Mouse (Mus musculus) kidney, adult 10 weeks (tissue): ENCODE measurements around the gene Dnajc8. TPM values are rescaled to one million over a fixed set of nuclear protein-coding genes. Genes with fewer than 3 reads are reported as not detected.

Experiments
- polyA plus RNA-seq: library from polyadenylated mRNA; stranded (reverse); fragments of 350-450 nt; fragmentation: Illumina TruSeq; extraction: RNeasy Lipid Tissue Mini Kit (QIAGEN cat#74804); gene quantifications from one replicate; pipeline ENCODE4 v1.2.3, GENCODE M21; 2014; ENCODE audit warnings: low read depth, low replicate concordance

Dnajc8 gene
- polyA plus RNA-seq, result 199 TPM

DNA sequence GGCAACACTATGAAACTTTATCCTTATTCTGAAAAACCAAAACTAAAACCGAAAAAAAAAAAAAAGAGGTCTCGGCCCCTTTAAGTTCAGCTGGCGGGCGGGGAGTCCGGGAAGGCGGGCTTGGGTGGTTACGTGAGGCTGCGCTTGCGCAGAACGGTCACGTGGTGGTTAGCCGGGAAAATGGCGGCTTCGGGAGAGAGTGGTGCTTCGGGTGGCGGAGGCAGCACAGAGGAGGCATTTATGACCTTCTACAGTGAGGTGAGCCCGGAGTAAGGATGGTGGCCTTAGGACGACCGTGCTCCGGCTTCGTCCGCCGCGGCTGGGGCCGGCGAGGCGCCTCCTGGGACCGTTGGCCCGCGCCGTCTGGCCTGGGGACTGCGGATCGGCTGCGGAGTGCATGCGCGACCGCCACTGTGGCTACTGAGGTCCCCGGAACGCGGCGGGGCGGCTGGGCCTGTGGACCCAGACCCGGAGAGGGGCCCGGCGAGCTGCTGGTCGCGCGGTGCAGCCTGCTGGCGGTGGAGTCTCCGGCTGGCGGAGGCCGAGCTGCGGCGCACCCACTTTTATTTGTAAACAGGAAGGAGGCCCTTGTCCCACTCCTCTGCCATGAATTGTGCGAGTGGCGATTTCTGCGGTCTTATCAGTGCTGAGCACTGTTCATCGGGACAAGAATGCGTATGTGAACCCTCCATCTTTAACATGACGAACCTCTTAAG is at the start of gene Dnajc8:
Dnajc8 (plus strand) TSS at position 145 of the 716 bp plus-strand sequence.

DNA sequence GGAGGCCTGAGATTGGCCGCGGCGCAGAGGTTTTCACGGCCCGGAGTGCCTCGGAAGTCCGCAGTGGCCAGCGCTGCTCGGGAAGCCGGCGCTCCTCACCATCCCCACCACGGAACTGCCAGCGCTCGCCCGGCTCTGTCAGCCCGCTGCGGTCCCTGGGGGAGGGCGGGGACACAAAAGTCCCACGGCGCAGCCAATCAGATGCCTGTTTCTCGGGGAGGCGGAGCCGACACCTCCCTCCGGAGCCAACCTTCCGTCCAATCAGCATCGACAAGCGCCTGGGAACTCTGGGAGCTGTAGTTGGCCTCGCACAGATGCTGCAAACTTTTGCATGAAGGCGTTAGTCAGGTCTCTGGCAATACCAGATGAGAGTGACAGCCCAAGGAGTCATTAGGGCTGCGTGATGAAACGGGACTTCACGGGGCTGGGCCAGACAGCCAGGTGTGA is 25.0 kb upstream of the Dnajc8 start, which contains the start of gene Sesn2:
Sesn2 (minus strand) TSS at position 150 of the 447 bp plus-strand sequence.

DNA sequence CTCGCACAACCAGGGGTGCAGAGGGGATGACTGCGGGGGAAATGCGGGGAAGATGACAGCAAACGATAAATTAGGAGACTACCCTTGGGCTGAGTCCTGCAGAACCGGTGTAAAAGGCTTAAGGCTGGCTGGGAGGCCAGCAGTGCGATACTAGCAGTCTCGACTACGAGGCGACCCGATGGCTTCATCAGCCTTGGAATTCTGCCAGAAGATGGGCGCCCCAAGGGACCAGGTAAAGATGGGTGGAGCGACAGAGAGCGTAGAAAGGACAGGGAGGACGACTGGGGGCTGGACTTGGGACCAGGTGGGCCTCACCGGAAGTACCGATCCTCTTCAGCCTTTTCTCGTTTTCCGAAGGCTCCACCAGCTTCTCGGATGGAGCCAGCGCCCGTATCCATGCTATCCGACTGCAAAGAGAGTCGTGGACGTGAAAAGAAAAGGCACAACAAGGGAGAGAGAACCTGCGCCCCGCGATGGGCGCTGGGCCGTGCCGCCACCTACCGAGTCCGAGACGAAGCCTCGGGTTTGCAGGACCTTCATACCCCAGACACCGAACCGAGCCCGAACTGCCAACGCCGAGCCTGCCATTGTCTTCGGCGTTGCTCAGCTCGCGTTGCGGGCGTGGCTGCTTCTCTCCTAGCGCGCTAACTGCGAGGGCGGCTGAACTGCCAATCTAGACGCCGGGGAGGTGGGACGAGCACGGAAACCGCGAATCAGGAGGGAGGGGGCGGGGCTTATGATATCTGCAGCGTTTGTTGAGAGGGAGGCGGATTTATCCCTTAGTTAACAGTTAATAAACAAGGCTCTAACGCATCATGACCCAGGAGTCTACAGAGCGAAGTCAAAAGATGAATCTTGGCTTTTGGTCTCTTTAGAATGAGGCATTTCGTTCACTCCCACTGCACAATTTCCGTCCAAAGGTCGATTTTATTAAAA is 2.1 kb upstream of the Dnajc8 start, which contains the start of gene Atpif1:
Atpif1 (minus strand) TSS at position 679 of the 936 bp plus-strand sequence.

DNA sequence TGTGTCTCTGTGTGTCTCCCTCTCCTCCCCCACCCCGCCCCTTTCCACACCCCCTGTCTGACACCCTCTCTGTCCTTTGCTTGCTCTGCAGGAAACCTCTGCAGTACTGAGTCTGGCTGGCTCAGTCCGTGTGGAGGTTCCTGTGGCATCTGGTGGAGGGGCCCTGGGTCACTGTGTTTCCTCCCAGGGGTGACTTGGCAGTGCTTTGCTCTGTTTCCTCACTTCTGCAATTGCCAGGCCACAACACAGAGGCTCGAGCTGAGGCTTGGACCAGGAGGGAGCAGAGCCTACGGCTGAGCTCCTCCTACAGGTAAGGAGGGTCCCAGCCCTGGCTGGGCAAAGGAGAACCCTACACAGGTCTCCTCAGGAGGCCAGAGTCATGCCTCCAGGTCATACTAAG is 28.6 kb downstream of the Dnajc8 start, which contains the start of gene Ptafr:
Ptafr (plus strand) TSS at position 103 of the 400 bp plus-strand sequence.

Other genes starting within 250 kb of the Dnajc8 start
- gene Rab42, start 232.2 kb upstream of the Dnajc8 start, polyA plus RNA-seq, result not detected
- 7.0 TPM for gene Trnau1ap, start 206.0 kb upstream of the Dnajc8 start, polyA plus RNA-seq
- gene Rcc1, start 181.9 kb upstream of the Dnajc8 start, polyA plus RNA-seq, result 4.2 TPM
- gene Phactr4, start 113.1 kb upstream of the Dnajc8 start, polyA plus RNA-seq, result 27.5 TPM
- gene Med18, start 71.6 kb upstream of the Dnajc8 start, polyA plus RNA-seq, result 1.6 TPM
- gene Sesn2, start 25.0 kb upstream of the Dnajc8 start, polyA plus RNA-seq, result 2.3 TPM
- gene Atpif1, start 1.9 kb upstream of the Dnajc8 start, polyA plus RNA-seq, result 672 TPM
- 0.24 TPM for gene Ptafr, start 28.5 kb downstream of the Dnajc8 start, polyA plus RNA-seq
- gene Eya3, start 103.4 kb downstream of the Dnajc8 start, polyA plus RNA-seq, result 13.7 TPM
- 1.4 TPM for gene Xkr8, start 197.0 kb downstream of the Dnajc8 start, polyA plus RNA-seq
- 0.57 TPM for gene Smpdl3b, start 221.7 kb downstream of the Dnajc8 start, polyA plus RNA-seq
- 2.2 TPM for gene Rpa2, start 232.8 kb downstream of the Dnajc8 start, polyA plus RNA-seq